Mouse (Mus musculus): ENCODE results near the gene Nppc. TPM values are rescaled to one million over a fixed set of nuclear protein-coding genes. Genes with fewer than 3 reads are reported as not detected.

Nppc gene
- 0.34 and 0.59 TPM in 2 replicates for polyA plus RNA-seq (2016; fragmentation: Nextera tagmentation; extraction: Ambion mirVana)

GRCm38 (mm10) chr1:86670279-86671038 is at the start of gene Nppc:
Gene Nppc (minus strand): TSS chr1:86670571.
- peaks cover 21% of the 10 kb centered on the region for H3K4me1 ChIP-seq
- WGBS = 4% methylated on average over 59 of the region's 59 CpGs
- H3K27ac ChIP-seq = peak within 1 kb of the TSS; percentile 61; the same call in 1 of the 2 replicates
- H3K9me3 ChIP-seq (replicated peaks) = no peaks in the 10 kb centered on the region
- H3K36me3 ChIP-seq = no peaks in the 10 kb centered on the region
- peak; percentile 76 for DNase-seq (ENCODE audit: low spot score)
- H3K4me3 ChIP-seq = peak within 1 kb of the TSS; percentile 57
- H3K27me3 ChIP-seq (ENCODE audit: low read depth, poor library complexity, severe bottlenecking) = peaks cover 75% of the 10 kb centered on the region

- Histone ChIP-seq H3K27ac (no peak overlapping the region), H3K36me3 (no peaks in the 10 kb centered on the region), H3K27me3 (ENCODE audit: low read depth, poor library complexity, severe bottlenecking) (no peaks in the 10 kb centered on the region), H3K9me3 (replicated peaks) (no peaks in the 10 kb centered on the region), H3K4me1 (no peaks in the 10 kb centered on the region), H3K4me3 (no peak overlapping the region)
- WGBS = 92% methylated on average over 4 of the region's 4 CpGs
- no peak for DNase-seq (ENCODE audit: low spot score)
Observed at GRCm38 (mm10) chr1:86719391-86719790, 49.0 kb upstream of the Nppc start.

- peaks cover 3% of the 10 kb centered on the region; the same call in 1 of the 2 replicates for H3K36me3 ChIP-seq
- DNase-seq (ENCODE audit: low spot score) = no peak
- no peak overlapping the region for H3K4me3 ChIP-seq
- H3K27me3 ChIP-seq (ENCODE audit: low read depth, poor library complexity, severe bottlenecking) = no peaks in the 10 kb centered on the region
- no peaks in the 10 kb centered on the region for H3K9me3 ChIP-seq (replicated peaks)
- H3K4me1 ChIP-seq = no peaks in the 10 kb centered on the region
- no peak overlapping the region for H3K27ac ChIP-seq
- WGBS = 95% methylated on average over 1 of the region's 1 CpGs
Observed at GRCm38 (mm10) chr1:86718190-86718589, 47.8 kb upstream of the Nppc start.

- Histone ChIP-seq H3K36me3 (peaks cover 3% of the 10 kb centered on the region; the same call in 1 of the 2 replicates), H3K27ac (no peak overlapping the region), H3K27me3 (ENCODE audit: low read depth, poor library complexity, severe bottlenecking) (no peaks in the 10 kb centered on the region), H3K4me1 (no peaks in the 10 kb centered on the region), H3K9me3 (replicated peaks) (no peaks in the 10 kb centered on the region), H3K4me3 (no peak overlapping the region)
- WGBS = 94% methylated on average over 4 of the region's 4 CpGs
- DNase-seq (ENCODE audit: low spot score) = no peak
Observed at GRCm38 (mm10) chr1:86713054-86713453, 42.7 kb upstream of the Nppc start.

GRCm38 (mm10) chr1:86712045-86712444 is 41.7 kb upstream of the Nppc start:
- H3K4me3 ChIP-seq = no peak overlapping the region
- H3K27me3 ChIP-seq (ENCODE audit: low read depth, poor library complexity, severe bottlenecking) = no peaks in the 10 kb centered on the region
- no peaks in the 10 kb centered on the region for H3K4me1 ChIP-seq
- H3K27ac ChIP-seq = no peak overlapping the region
- peaks cover 3% of the 10 kb centered on the region; the same call in 1 of the 2 replicates for H3K36me3 ChIP-seq
- DNase-seq (ENCODE audit: low spot score) = no peak
- H3K9me3 ChIP-seq (replicated peaks) = no peaks in the 10 kb centered on the region
- WGBS = 87% methylated on average over 2 of the region's 2 CpGs

GRCm38 (mm10) chr1:86709546-86709945 is 39.2 kb upstream of the Nppc start:
- no peak overlapping the region for H3K27ac ChIP-seq
- 89% methylated on average over 4 of the region's 4 CpGs for WGBS
- DNase-seq (ENCODE audit: low spot score) = no peak
- H3K36me3 ChIP-seq = peaks cover 3% of the 10 kb centered on the region; the same call in 1 of the 2 replicates
- no peaks in the 10 kb centered on the region for H3K9me3 ChIP-seq (replicated peaks)
- no peak overlapping the region for H3K4me3 ChIP-seq
- no peaks in the 10 kb centered on the region for H3K27me3 ChIP-seq (ENCODE audit: low read depth, poor library complexity, severe bottlenecking)
- H3K4me1 ChIP-seq = peaks cover 13% of the 10 kb centered on the region

- no peak for DNase-seq (ENCODE audit: low spot score)
- H3K27me3 ChIP-seq (ENCODE audit: low read depth, poor library complexity, severe bottlenecking) = no peaks in the 10 kb centered on the region
- 91% methylated on average over 3 of the region's 3 CpGs for WGBS
- H3K4me1 ChIP-seq = peaks cover 23% of the 10 kb centered on the region
- H3K9me3 ChIP-seq (replicated peaks) = no peaks in the 10 kb centered on the region
- no peak overlapping the region for H3K27ac ChIP-seq
- no peak overlapping the region for H3K4me3 ChIP-seq
- no peaks in the 10 kb centered on the region for H3K36me3 ChIP-seq
Observed at GRCm38 (mm10) chr1:86705461-86705860, 35.1 kb upstream of the Nppc start.

GRCm38 (mm10) chr1:86703965-86704326 is 33.6 kb upstream of the Nppc start:
- WGBS = 1% methylated on average over 27 of the region's 27 CpGs
- peak overlapping the region; percentile 95 for H3K4me3 ChIP-seq
- no peaks in the 10 kb centered on the region for H3K27me3 ChIP-seq (ENCODE audit: low read depth, poor library complexity, severe bottlenecking)
- DNase-seq (ENCODE audit: low spot score) = no peak
- H3K9me3 ChIP-seq (replicated peaks) = no peaks in the 10 kb centered on the region
- peak overlapping the region; percentile 96 for H3K27ac ChIP-seq
- peaks cover 23% of the 10 kb centered on the region for H3K4me1 ChIP-seq
- no peaks in the 10 kb centered on the region for H3K36me3 ChIP-seq

GRCm38 (mm10) chr1:86703300-86703964 is 33.1 kb upstream of the Nppc start, which contains the start of gene Dis3l2:
Gene Dis3l2 (plus strand): TSS chr1:86703808.
- peak within 1 kb of the TSS; percentile 96 for H3K27ac ChIP-seq
- no peaks in the 10 kb centered on the region for H3K9me3 ChIP-seq (replicated peaks)
- H3K27me3 ChIP-seq (ENCODE audit: low read depth, poor library complexity, severe bottlenecking) = no peaks in the 10 kb centered on the region
- peaks cover 23% of the 10 kb centered on the region for H3K4me1 ChIP-seq
- 2% methylated on average over 50 of the region's 54 CpGs for WGBS
- peak; percentile 95 for DNase-seq (ENCODE audit: low spot score)
- H3K4me3 ChIP-seq = peak within 1 kb of the TSS; percentile 95
- no peaks in the 10 kb centered on the region for H3K36me3 ChIP-seq

- DNase-seq (ENCODE audit: low spot score) = no peak
- H3K4me3 ChIP-seq = no peak overlapping the region
- H3K36me3 ChIP-seq = no peaks in the 10 kb centered on the region
- H3K4me1 ChIP-seq = peaks cover 17% of the 10 kb centered on the region
- no peak overlapping the region for H3K27ac ChIP-seq
- H3K9me3 ChIP-seq (replicated peaks) = no peaks in the 10 kb centered on the region
- no peaks in the 10 kb centered on the region for H3K27me3 ChIP-seq (ENCODE audit: low read depth, poor library complexity, severe bottlenecking)
- 79% methylated on average over 7 of the region's 7 CpGs for WGBS
Observed at GRCm38 (mm10) chr1:86700367-86700766, 30.0 kb upstream of the Nppc start.

GRCm38 (mm10) chr1:86699346-86700136 is 29.2 kb upstream of the Nppc start:
- Histone ChIP-seq H3K4me3 (no peak overlapping the region), H3K27me3 (ENCODE audit: low read depth, poor library complexity, severe bottlenecking) (no peaks in the 10 kb centered on the region), H3K4me1 (peaks cover 10% of the 10 kb centered on the region), H3K27ac (no peak overlapping the region), H3K9me3 (replicated peaks) (no peaks in the 10 kb centered on the region), H3K36me3 (no peaks in the 10 kb centered on the region)
- 67% methylated on average over 11 of the region's 11 CpGs for WGBS
- DNase-seq (ENCODE audit: low spot score) = no peak

GRCm38 (mm10) chr1:86698721-86699120 is 28.4 kb upstream of the Nppc start:
- no peaks in the 10 kb centered on the region for H3K9me3 ChIP-seq (replicated peaks)
- DNase-seq (ENCODE audit: low spot score) = no peak
- 45% methylated on average over 2 of the region's 2 CpGs for WGBS

More at GRCm38 (mm10) chr1:86698721-86699120, 28.4 kb upstream of the Nppc start:
- Histone ChIP-seq H3K27ac (no peak overlapping the region), H3K36me3 (no peaks in the 10 kb centered on the region), H3K4me1 (peaks cover 7% of the 10 kb centered on the region), H3K27me3 (ENCODE audit: low read depth, poor library complexity, severe bottlenecking) (no peaks in the 10 kb centered on the region), H3K4me3 (no peak overlapping the region)
